Comparison of ENCODE assay signal across 17 mouse cellular contexts in the genomic region with DNA sequence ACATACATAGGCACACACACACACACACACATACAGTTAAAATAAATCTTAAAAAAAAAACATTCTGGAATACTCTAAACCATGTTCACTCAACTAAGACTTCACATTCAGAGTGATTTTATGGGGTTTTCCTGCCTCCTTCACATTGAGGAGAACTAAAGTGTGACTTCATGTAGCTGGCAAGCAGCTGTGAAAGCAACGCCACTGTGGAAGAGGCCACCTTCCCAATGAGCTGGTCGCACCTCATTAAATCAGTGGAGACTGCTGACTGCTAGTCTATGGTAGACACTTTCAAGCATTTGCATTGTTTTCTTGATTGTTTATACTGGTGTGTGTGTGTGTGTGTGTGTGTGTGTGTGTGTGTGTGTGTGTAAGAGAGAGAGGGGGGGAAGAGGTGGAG.
"Had no signal": no experiment of that assay in that cellular context is flagged by ENCODE, and none has a peak within 500 bp of the region (broad histone marks: within the 10 kb centered on the region; RNA-seq: fewer than 3 reads in every experiment).

No protein-coding gene starts in this region.

- H3K4me3 ChIP-seq: liver, embryonic 13.5 days; myocyte had no signal

- H3K27me3 ChIP-seq: liver, embryonic 13.5 days had no signal

- H3K4me1 ChIP-seq: liver, embryonic 13.5 days had no signal

- H3K4me2 ChIP-seq: liver, embryonic 13.5 days had no signal

- ATAC-seq: inflammation-experienced regulatory T-cells, adult 6 months; intestine, postnatal 0 days; liver, postnatal 0 days; lung, postnatal 0 days had no signal

- H3K9me3 ChIP-seq: liver, embryonic 13.5 days had no signal

- H3K36me3 ChIP-seq: liver, embryonic 13.5 days had no signal

- H3K27ac ChIP-seq: liver, embryonic 13.5 days had no signal

- DNase-seq: kidney, postnatal 25 days; layer of hippocampus, adult 9-11 months; layer of hippocampus, postnatal 36 days; liver; liver, embryonic 13.5 days; liver, postnatal 0 days; lung, postnatal 36 days; midbrain, embryonic 14.5 days; retina, postnatal 1 day; right cerebral cortex, postnatal 4 days; spleen, adult 18-20 months; thymus, adult 18-20 months; thymus, postnatal 14 days had no signal

- H3K9ac ChIP-seq: liver, embryonic 13.5 days; liver, postnatal 0 days had no signal
